Mouse (Mus musculus): ENCODE results near the gene Tdrkh.

GRCm38 (mm10) chr3:94386671-94387070 lies 26.4 kb upstream of the Tdrkh start:
- TF ChIP-seq CTCF (IDR thresholded peaks at IDR 0.05; ENCODE audit: low read depth, low read length): no peak
- no peak for TF ChIP-seq POLR2A (IDR thresholded peaks at IDR 0.05; ENCODE audit: borderline replicate concordance, low read depth, low read length)
